Mouse (Mus musculus): ENCODE measurements around the gene Setd4. TPM values are rescaled to one million over a fixed set of nuclear protein-coding genes. Genes with fewer than 3 reads are reported as not detected.

Gene Setd4
- polyA plus RNA-seq, 2 experiments: 11.7 to 17.1 TPM

GRCm38 (mm10) chr16:93546354-93546965, 57.4 kb downstream of the Setd4 start:
- TF ChIP-seq POLR2A (IDR thresholded peaks at IDR 0.05; ENCODE audit: borderline replicate concordance, extremely low read depth, insufficient read depth, insufficient read length): no peak
- no peak for ATAC-seq (ENCODE audit: low FRiP score, low read depth)
- Histone ChIP-seq H3K4me1 (ENCODE audit: control insufficient read depth, insufficient read depth, low read length) (no peaks in the 10 kb centered on the region), H3K27me3 (ENCODE audit: control insufficient read depth, insufficient read depth, low read length) (no peaks in the 10 kb centered on the region), H3K36me3 (ENCODE audit: control insufficient read depth, insufficient read depth, low read length) (no peaks in the 10 kb centered on the region), H3K4me2 (replicated peaks; ENCODE audit: low read depth, low read length, severe bottlenecking) (no peak overlapping the region), H3K9me3 (ENCODE audit: control insufficient read depth, low read length) (no peaks in the 10 kb centered on the region), H3K27ac (replicated peaks; ENCODE audit: low read depth, low read length) (no peak overlapping the region), H3K4me3 (replicated peaks; ENCODE audit: low read length) (no peak overlapping the region), H3K9ac (ENCODE audit: low read depth, low read length, severe bottlenecking) (no peak overlapping the region)
- 63% methylated on average over 12 of the region's 12 CpGs for WGBS
- no peak for DNase-seq (ENCODE audit: low spot score)

GRCm38 (mm10) chr16:93544931-93545330, 58.9 kb downstream of the Setd4 start:
- H3K27me3 ChIP-seq (ENCODE audit: control insufficient read depth, insufficient read depth, low read length): no peaks in the 10 kb centered on the region
- H3K4me3 ChIP-seq (replicated peaks; ENCODE audit: low read length): no peak overlapping the region
- no peaks in the 10 kb centered on the region for H3K36me3 ChIP-seq (ENCODE audit: control insufficient read depth, insufficient read depth, low read length)
- no peak overlapping the region for H3K27ac ChIP-seq (replicated peaks; ENCODE audit: low read depth, low read length)
- WGBS: 88% methylated on average over 4 of the region's 4 CpGs
- no peak overlapping the region for H3K4me2 ChIP-seq (replicated peaks; ENCODE audit: low read depth, low read length, severe bottlenecking)
- H3K9ac ChIP-seq (ENCODE audit: low read depth, low read length, severe bottlenecking): no peak overlapping the region
- no peak for DNase-seq (ENCODE audit: low spot score)
- no peaks in the 10 kb centered on the region for H3K4me1 ChIP-seq (ENCODE audit: control insufficient read depth, insufficient read depth, low read length)
- H3K9me3 ChIP-seq (ENCODE audit: control insufficient read depth, low read length): no peaks in the 10 kb centered on the region
- no peak for TF ChIP-seq POLR2A (IDR thresholded peaks at IDR 0.05; ENCODE audit: borderline replicate concordance, extremely low read depth, insufficient read depth, insufficient read length)
- ATAC-seq (ENCODE audit: low FRiP score, low read depth): no peak

GRCm38 (mm10) chr16:93543704-93544103, 60.2 kb downstream of the Setd4 start:
- ATAC-seq (ENCODE audit: low FRiP score, low read depth) (peak; percentile 77), DNase-seq (ENCODE audit: low spot score) (peak; percentile 90)
- no peak overlapping the region for H3K4me2 ChIP-seq (replicated peaks; ENCODE audit: low read depth, low read length, severe bottlenecking)
- H3K36me3 ChIP-seq (ENCODE audit: control insufficient read depth, insufficient read depth, low read length): no peaks in the 10 kb centered on the region
- H3K4me3 ChIP-seq (replicated peaks; ENCODE audit: low read length): no peak overlapping the region
- no peak for TF ChIP-seq POLR2A (IDR thresholded peaks at IDR 0.05; ENCODE audit: borderline replicate concordance, extremely low read depth, insufficient read depth, insufficient read length)
- H3K27ac ChIP-seq (replicated peaks; ENCODE audit: low read depth, low read length): no peak overlapping the region
- no peaks in the 10 kb centered on the region for H3K9me3 ChIP-seq (ENCODE audit: control insufficient read depth, low read length)
- no peaks in the 10 kb centered on the region for H3K4me1 ChIP-seq (ENCODE audit: control insufficient read depth, insufficient read depth, low read length)
- no peaks in the 10 kb centered on the region for H3K27me3 ChIP-seq (ENCODE audit: control insufficient read depth, insufficient read depth, low read length)
- H3K9ac ChIP-seq (ENCODE audit: low read depth, low read length, severe bottlenecking): no peak overlapping the region
- WGBS: 2% methylated on average over 8 of the region's 8 CpGs

- Histone ChIP-seq H3K4me2 (replicated peaks; ENCODE audit: low read depth, low read length, severe bottlenecking) (no peak overlapping the region), H3K9ac (ENCODE audit: low read depth, low read length, severe bottlenecking) (no peak overlapping the region), H3K9me3 (ENCODE audit: control insufficient read depth, low read length) (no peaks in the 10 kb centered on the region), H3K27ac (replicated peaks; ENCODE audit: low read depth, low read length) (no peak overlapping the region), H3K36me3 (ENCODE audit: control insufficient read depth, insufficient read depth, low read length) (no peaks in the 10 kb centered on the region), H3K4me3 (replicated peaks; ENCODE audit: low read length) (no peak overlapping the region), H3K27me3 (ENCODE audit: control insufficient read depth, insufficient read depth, low read length) (no peaks in the 10 kb centered on the region), H3K4me1 (ENCODE audit: control insufficient read depth, insufficient read depth, low read length) (no peaks in the 10 kb centered on the region)
- ATAC-seq (ENCODE audit: low FRiP score, low read depth) (no peak), DNase-seq (ENCODE audit: low spot score) (no peak)
- WGBS: 82% methylated on average over 3 of the region's 3 CpGs
- no peak for TF ChIP-seq POLR2A (IDR thresholded peaks at IDR 0.05; ENCODE audit: borderline replicate concordance, extremely low read depth, insufficient read depth, insufficient read length)
Observed at GRCm38 (mm10) chr16:93539891-93540290, 64.0 kb downstream of the Setd4 start.

GRCm38 (mm10) chr16:93535151-93535853, 68.6 kb downstream of the Setd4 start:
- ATAC-seq (ENCODE audit: low FRiP score, low read depth) (no peak), DNase-seq (ENCODE audit: low spot score) (no peak)
- Histone ChIP-seq H3K36me3 (ENCODE audit: control insufficient read depth, insufficient read depth, low read length) (no peaks in the 10 kb centered on the region), H3K9ac (ENCODE audit: low read depth, low read length, severe bottlenecking) (no peak overlapping the region), H3K4me2 (replicated peaks; ENCODE audit: low read depth, low read length, severe bottlenecking) (no peak overlapping the region), H3K4me3 (replicated peaks; ENCODE audit: low read length) (no peak overlapping the region), H3K9me3 (ENCODE audit: control insufficient read depth, low read length) (no peaks in the 10 kb centered on the region), H3K27me3 (ENCODE audit: control insufficient read depth, insufficient read depth, low read length) (no peaks in the 10 kb centered on the region), H3K27ac (replicated peaks; ENCODE audit: low read depth, low read length) (no peak overlapping the region), H3K4me1 (ENCODE audit: control insufficient read depth, insufficient read depth, low read length) (peaks cover 8% of the 10 kb centered on the region)
- TF ChIP-seq POLR2A (IDR thresholded peaks at IDR 0.05; ENCODE audit: borderline replicate concordance, extremely low read depth, insufficient read depth, insufficient read length): no peak
- WGBS: 76% methylated on average over 6 of the region's 6 CpGs

Other genes starting within 250 kb of the Setd4 start
- 121 and 124 TPM in 2 replicates for gene Cbr1, start 1.8 kb upstream of the Setd4 start, polyA plus RNA-seq (2012; rRNA removed)
- gene Cbr1, start 1.8 kb upstream of the Setd4 start, polyA plus RNA-seq (2014; fragmentation: Nextera tagmentation; extraction: Ambion mirVana): 82.9 and 94.5 TPM in 2 replicates
- not detected in 2 replicates for gene Gm5678, start 24.0 kb upstream of the Setd4 start, polyA plus RNA-seq (2012; rRNA removed)
- gene Gm5678, start 24.0 kb upstream of the Setd4 start, polyA plus RNA-seq (2014; fragmentation: Nextera tagmentation; extraction: Ambion mirVana): not detected in 2 replicates
- 7.8 and 8.1 TPM in 2 replicates for gene Cbr3, start 79.2 kb upstream of the Setd4 start, polyA plus RNA-seq (2012; rRNA removed)
- gene Cbr3, start 79.2 kb upstream of the Setd4 start, polyA plus RNA-seq (2014; fragmentation: Nextera tagmentation; extraction: Ambion mirVana): 9.1 and 11.7 TPM in 2 replicates
- 18.9 and 21.3 TPM in 2 replicates for gene Dop1b, start 107.8 kb upstream of the Setd4 start, polyA plus RNA-seq (2012; rRNA removed)
- gene Dop1b, start 107.8 kb upstream of the Setd4 start, polyA plus RNA-seq (2014; fragmentation: Nextera tagmentation; extraction: Ambion mirVana): 13.0 and 13.8 TPM in 2 replicates
- gene Morc3, start 228.1 kb upstream of the Setd4 start, polyA plus RNA-seq (2012; rRNA removed): 26.4 and 32.5 TPM in 2 replicates
- gene Morc3, start 228.1 kb upstream of the Setd4 start, polyA plus RNA-seq (2014; fragmentation: Nextera tagmentation; extraction: Ambion mirVana): 29.3 and 32.0 TPM in 2 replicates

All from limb, embryonic 14.5 days (tissue).